23 mouse cellular contexts compared by ENCODE assay signal in genomic region chr7:74346451-74346850, GRCm38 (mm10).
A peak's percentile ranks its signal among the peaks of the same experiment; 100 is the strongest.
DNase-seq lines count a peak whose midpoint lies in the region; ATAC-seq and TF ChIP-seq lines count a peak whose summit lies in the region.
"Had no signal": no experiment of that assay in that cellular context is flagged by ENCODE, and none has a peak within 500 bp of the region (broad histone marks: within the 10 kb centered on the region; RNA-seq: fewer than 3 reads in every experiment).

No protein-coding gene starts in this region.

- 0 out of 2 replicates have a peak, but pooled peaks have one; percentile 30 for ATAC-seq in hindbrain, embryonic 11.5 days (ENCODE audit: low FRiP score)
- no peak for ATAC-seq in hindbrain, postnatal 0 days
- no peak for ATAC-seq in embryonic facial prominence, embryonic 13.5 days (ENCODE audit: insufficient number of reproducible peaks, insufficient read depth, low FRiP score, low TSS enrichment, low read depth)
- 0 out of 2 replicates have a peak, but pooled peaks have one; percentile 7 for ATAC-seq in hindbrain, embryonic 13.5 days (ENCODE audit: low FRiP score)
- ATAC-seq in inflammation-experienced regulatory T-cells, adult 6 months = no peak
- ATAC-seq: CD4-positive, CD25-positive, alpha-beta regulatory T cell, adult 4 months; forebrain, embryonic 15.5 days had no signal

- H3K9ac ChIP-seq in hindbrain, embryonic 11.5 days (ENCODE audit: low read depth, low read length) = no peak overlapping the region
- no peak overlapping the region for H3K9ac ChIP-seq in hindbrain, postnatal 0 days (replicated peaks; ENCODE audit: low read length)
- H3K9ac ChIP-seq in embryonic facial prominence, embryonic 13.5 days = no peak overlapping the region
- no peak overlapping the region for H3K9ac ChIP-seq in hindbrain, embryonic 13.5 days
- H3K9ac ChIP-seq: forebrain, embryonic 15.5 days; limb, embryonic 15.5 days; liver, embryonic 15.5 days; lung, embryonic 15.5 days; neural tube, embryonic 15.5 days had no signal

- no peak for DNase-seq in hindbrain, embryonic 11.5 days (ENCODE audit: low spot score)
- no peak for DNase-seq in hindbrain, postnatal 0 days (ENCODE audit: low spot score)
- peak; percentile 19 for DNase-seq in mesoderm, embryonic 11.5 days (ENCODE audit: low read depth, low spot score)
- DNase-seq in frontal cortex, adult 2 months (ENCODE audit: extremely low spot score in 1 of 2, low spot score in 1 of 2) = no peak
- no peak for DNase-seq in heart, adult 8-10 months (ENCODE audit: low spot score)
- DNase-seq: cerebellum, adult 18-20 months; gastrocnemius, postnatal 14 days; heart, adult 18-20 months; kidney, adult 18-20 months; lung, postnatal 36 days; thymus, adult 2 months; thymus, postnatal 4 days had no signal

- H3K27ac ChIP-seq in hindbrain, embryonic 11.5 days (ENCODE audit: low read depth, low read length) = no peak overlapping the region
- H3K27ac ChIP-seq in hindbrain, postnatal 0 days = no peak overlapping the region
- peak overlapping the region; percentile 48; the same call in 1 of the 2 replicates for H3K27ac ChIP-seq in embryonic facial prominence, embryonic 13.5 days
- no peak overlapping the region for H3K27ac ChIP-seq in hindbrain, embryonic 13.5 days
- H3K27ac ChIP-seq: forebrain, embryonic 15.5 days; limb, embryonic 15.5 days; liver, embryonic 15.5 days; lung, embryonic 15.5 days; neural tube, embryonic 15.5 days had no signal

- no peaks in the 10 kb centered on the region for H3K27me3 ChIP-seq in hindbrain, embryonic 11.5 days (ENCODE audit: control insufficient read depth, insufficient read depth, low read length)
- no peaks in the 10 kb centered on the region for H3K27me3 ChIP-seq in hindbrain, postnatal 0 days (ENCODE audit: insufficient read depth, low read length)
- no peaks in the 10 kb centered on the region for H3K27me3 ChIP-seq in embryonic facial prominence, embryonic 13.5 days
- no peaks in the 10 kb centered on the region for H3K27me3 ChIP-seq in hindbrain, embryonic 13.5 days
- H3K27me3 ChIP-seq: forebrain, embryonic 15.5 days; limb, embryonic 15.5 days; liver, embryonic 15.5 days; lung, embryonic 15.5 days; megakaryocyte, embryonic 14.5 days; neural tube, embryonic 15.5 days; Patski had no signal

- H3K4me2 ChIP-seq in hindbrain, embryonic 11.5 days (replicated peaks; ENCODE audit: low read depth, low read length) = no peak overlapping the region
- no peak overlapping the region for H3K4me2 ChIP-seq in hindbrain, postnatal 0 days (ENCODE audit: low read depth, low read length)
- H3K4me2 ChIP-seq in embryonic facial prominence, embryonic 13.5 days = no peak overlapping the region
- no peak overlapping the region for H3K4me2 ChIP-seq in hindbrain, embryonic 13.5 days
- H3K4me2 ChIP-seq: forebrain, embryonic 15.5 days; limb, embryonic 15.5 days; liver, embryonic 15.5 days; lung, embryonic 15.5 days; neural tube, embryonic 15.5 days had no signal

- H3K9me3 ChIP-seq in hindbrain, embryonic 11.5 days (ENCODE audit: control insufficient read depth, low read length) = no peaks in the 10 kb centered on the region
- H3K9me3 ChIP-seq in hindbrain, postnatal 0 days (ENCODE audit: low read length) = no peaks in the 10 kb centered on the region
- H3K9me3 ChIP-seq in embryonic facial prominence, embryonic 13.5 days = no peaks in the 10 kb centered on the region
- H3K9me3 ChIP-seq in hindbrain, embryonic 13.5 days = no peaks in the 10 kb centered on the region
- H3K9me3 ChIP-seq: forebrain, embryonic 15.5 days; limb, embryonic 15.5 days; liver, embryonic 15.5 days; lung, embryonic 15.5 days; megakaryocyte, embryonic 14.5 days; neural tube, embryonic 15.5 days had no signal

- no peak for TF ChIP-seq CTCF in hindbrain, postnatal 0 days (IDR thresholded peaks at IDR 0.05; ENCODE audit: low read depth)

- no peaks in the 10 kb centered on the region for H3K4me1 ChIP-seq in hindbrain, embryonic 11.5 days (replicated peaks; ENCODE audit: control insufficient read depth, insufficient read depth, low read length)
- H3K4me1 ChIP-seq in hindbrain, postnatal 0 days (ENCODE audit: insufficient read depth, low read length) = no peaks in the 10 kb centered on the region
- peaks cover 24% of the 10 kb centered on the region for H3K4me1 ChIP-seq in embryonic facial prominence, embryonic 13.5 days
- H3K4me1 ChIP-seq in hindbrain, embryonic 13.5 days (replicated peaks) = peaks cover 35% of the 10 kb centered on the region
- H3K4me1 ChIP-seq: liver, embryonic 15.5 days; lung, embryonic 15.5 days had no signal

- 59% methylated on average over 3 of the region's 3 CpGs for WGBS in hindbrain, embryonic 11.5 days
- WGBS in hindbrain, postnatal 0 days = 48% methylated on average over 3 of the region's 3 CpGs
- 45% methylated on average over 3 of the region's 3 CpGs for WGBS in embryonic facial prominence, embryonic 13.5 days
- WGBS in hindbrain, embryonic 13.5 days = 60% methylated on average over 3 of the region's 3 CpGs

- H3K36me3 ChIP-seq in hindbrain, embryonic 11.5 days (ENCODE audit: control insufficient read depth, insufficient read depth, low read length) = no peaks in the 10 kb centered on the region
- H3K36me3 ChIP-seq in hindbrain, postnatal 0 days (ENCODE audit: insufficient read depth, low read length) = no peaks in the 10 kb centered on the region
- H3K36me3 ChIP-seq in embryonic facial prominence, embryonic 13.5 days = no peaks in the 10 kb centered on the region
- H3K36me3 ChIP-seq in hindbrain, embryonic 13.5 days = no peaks in the 10 kb centered on the region
- H3K36me3 ChIP-seq: forebrain, embryonic 15.5 days; liver, embryonic 15.5 days; lung, embryonic 15.5 days; neural tube, embryonic 15.5 days had no signal

- no peak overlapping the region for H3K4me3 ChIP-seq in hindbrain, embryonic 11.5 days (ENCODE audit: low read depth, low read length)
- H3K4me3 ChIP-seq in hindbrain, postnatal 0 days (ENCODE audit: low read length) = no peak overlapping the region
- no peak overlapping the region for H3K4me3 ChIP-seq in embryonic facial prominence, embryonic 13.5 days
- H3K4me3 ChIP-seq in hindbrain, embryonic 13.5 days = no peak overlapping the region
- H3K4me3 ChIP-seq: forebrain, embryonic 15.5 days; limb, embryonic 15.5 days; liver, embryonic 15.5 days; lung, embryonic 15.5 days; megakaryocyte, embryonic 14.5 days; neural tube, embryonic 15.5 days had no signal

Comparison
In these comparisons a context has a peak if more than half of its experiments do, and no peak if none do; other contexts are left out.
1. ATAC-seq: peak in hindbrain, embryonic 11.5 days (single experiment) and hindbrain, embryonic 13.5 days (single experiment); none in hindbrain, postnatal 0 days (single experiment), embryonic facial prominence, embryonic 13.5 days (single experiment) and inflammation-experienced regulatory T-cells, adult 6 months (single experiment).